Mouse (Mus musculus) liver, postnatal 0 days (tissue): Measurements from ENCODE around the gene Gabrg1. TPM values are rescaled to one million over a fixed set of nuclear protein-coding genes. Genes with fewer than 3 reads are reported as not detected.

Experiments used
- ATAC-seq: fragments of 200-750 bp; cut with Nextera tagmentation; 2 replicates; pipeline ENCODE4 v1.8.0; 2017; ENCODE audit warnings: mild to moderate bottlenecking, moderate library complexity
- DNase-seq: peaks from one replicate; pipeline ENCODE4 v3.0.0-alpha.2; 2016
- H3K27ac ChIP-seq: fragments of 300-500 bp; sonication (generic); 2 replicates; pipeline ENCODE4 v1.5.1; 2014; ENCODE audit warnings: antibody characterized with exemption, moderate library complexity, mild to moderate bottlenecking, low read depth
- H3K27me3 ChIP-seq: fragments of 300-500 bp; sonication (generic); 2 replicates; pipeline ENCODE4 v1.6.1; 2014; ENCODE audit warnings: low read length, control low read depth, mixed read lengths; ENCODE audit not compliant: insufficient read depth
- H3K36me3 ChIP-seq: fragments of 300-500 bp; sonication (generic); replicated peaks from 2 replicates; pipeline ENCODE4 v1.6.1; 2014; ENCODE audit warnings: mild to moderate bottlenecking, control low read depth, low read length, moderate library complexity, mixed read lengths; ENCODE audit not compliant: insufficient read depth
- H3K4me1 ChIP-seq: fragments of 300-500 bp; sonication (generic); 2 replicates; pipeline ENCODE4 v1.6.1; 2014; ENCODE audit warnings: antibody characterized with exemption, mild to moderate bottlenecking, control low read depth; ENCODE audit not compliant: insufficient read depth
- H3K4me2 ChIP-seq: fragments of 300-500 bp; sonication (generic); 2 replicates; pipeline ENCODE4 v1.6.1; 2014; ENCODE audit warnings: low read depth, mild to moderate bottlenecking, low read length, moderate library complexity, mixed read lengths
- H3K4me3 ChIP-seq: fragments of 300-500 bp; sonication (generic); 2 replicates; pipeline ENCODE4 v1.5.1; 2014; ENCODE audit warnings: low read depth, low read length
- H3K9ac ChIP-seq: fragments of 300-500 bp; sonication (generic); replicated peaks from 2 replicates; pipeline ENCODE4 v1.6.1; 2014; ENCODE audit warnings: mild to moderate bottlenecking, moderate library complexity
- H3K9me3 ChIP-seq: fragments of 300-500 bp; sonication (generic); 2 replicates; pipeline ENCODE4 v1.6.1; 2016; ENCODE audit warnings: mild to moderate bottlenecking, control low read depth, low read length, mixed read lengths
- CTCF ChIP-seq: sonication (generic); IDR thresholded peaks from 2 replicates; pipeline ENCODE4 v1.5.1; 2016; ENCODE audit warnings: antibody characterized with exemption, low read depth
- EP300 ChIP-seq: IDR thresholded peaks from 2 replicates; pipeline ENCODE4 v1.6.1; 2016; ENCODE audit warnings: antibody characterized with exemption, low read depth, mild to moderate bottlenecking
- polyA plus RNA-seq: library from polyadenylated mRNA; unstranded; fragments of >200 nt; fragmentation: Nextera tagmentation; extraction: Ambion mirVana; gene quantifications from 2 replicates; pipeline ENCODE4 v1.2.1, GENCODE M21; 2015

The Gabrg1 gene
- polyA plus RNA-seq, 1 experiment from 2014 or later, result not detected

DNA sequence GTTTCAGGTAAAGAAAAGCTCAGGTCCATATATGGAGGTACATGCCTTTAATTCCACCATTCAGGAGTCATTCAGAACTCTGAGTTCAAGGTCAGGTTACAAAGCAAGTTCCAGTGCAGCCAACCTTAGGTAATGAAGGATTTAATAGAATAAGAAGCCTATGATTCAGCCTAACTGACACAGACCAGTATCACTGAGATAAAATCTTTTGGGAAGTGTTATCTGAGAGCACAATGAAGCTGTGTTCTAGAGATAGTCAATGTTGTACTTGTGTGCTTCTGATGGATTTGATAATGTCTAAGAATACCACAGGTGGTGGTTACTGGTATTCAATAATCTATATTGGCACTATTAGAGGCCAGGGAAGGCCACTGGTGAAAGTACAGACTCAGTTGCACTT is 138.1 kb downstream of the Gabrg1 start:
- no peak overlapping the region for H3K27ac ChIP-seq
- DNase-seq (no peak), ATAC-seq (no peak)
- no peak overlapping the region for H3K9ac ChIP-seq
- no peaks in the 10 kb centered on the region for H3K36me3 ChIP-seq
- TF ChIP-seq EP300 (no peak), CTCF (no peak)
- H3K4me1 ChIP-seq, result no peaks in the 10 kb centered on the region
- H3K27me3 ChIP-seq, result no peaks in the 10 kb centered on the region
- H3K4me3 ChIP-seq, result no peak overlapping the region
- H3K4me2 ChIP-seq, result no peak overlapping the region
- H3K9me3 ChIP-seq, result no peaks in the 10 kb centered on the region; the same call in 1 of the 2 replicates
